Mouse (Mus musculus) thymus, adult 2 months (tissue): ENCODE measurements around the gene Gm17657. TPM values are rescaled to one million over a fixed set of nuclear protein-coding genes. Genes with fewer than 3 reads are reported as not detected.

Experiments
- DNase-seq: peaks from one replicate; pipeline ENCODE4 v3.0.0; 2021
- H3K27ac ChIP-seq: fragments of 200-500 bp; 2 replicates; pipeline ENCODE4 v1.5.1; 2012; ENCODE audit warnings: low read length, control low read depth; ENCODE audit not compliant: control insufficient read depth, insufficient read depth
- H3K27me3 ChIP-seq: fragments of 200-500 bp; 2 replicates; pipeline ENCODE4 v1.6.1; 2012; ENCODE audit warnings: mild to moderate bottlenecking, low read length, moderate library complexity, mixed read lengths; ENCODE audit not compliant: control insufficient read depth, insufficient read depth
- H3K36me3 ChIP-seq: fragments of 200-500 bp; 2 replicates; pipeline ENCODE4 v1.6.1; 2012; ENCODE audit warnings: mild to moderate bottlenecking, low read length, moderate library complexity; ENCODE audit not compliant: control insufficient read depth, insufficient read depth
- H3K4me1 ChIP-seq: fragments of 200-500 bp; replicated peaks from 2 replicates; pipeline ENCODE4 v1.6.1; 2012; ENCODE audit warnings: low read length; ENCODE audit not compliant: control insufficient read depth, insufficient read depth
- H3K4me3 ChIP-seq: fragments of 200-500 bp; 2 replicates; pipeline ENCODE4 v1.5.1; 2012; ENCODE audit warnings: mild to moderate bottlenecking, low read length, control low read depth, moderate library complexity; ENCODE audit not compliant: control insufficient read depth, insufficient read depth
- CTCF ChIP-seq: fragments of 200-500 bp; IDR thresholded peaks from 2 replicates; pipeline ENCODE4 v1.5.1; 2012; ENCODE audit warnings: mild to moderate bottlenecking, control low read depth, low read length, moderate library complexity, borderline replicate concordance; ENCODE audit not compliant: control insufficient read depth, poor library complexity, insufficient read depth; ENCODE audit errors: extremely low read depth
- POLR2A ChIP-seq: fragments of 200-500 bp; IDR thresholded peaks from 2 replicates; pipeline ENCODE4 v1.6.1; 2012; ENCODE audit warnings: mild to moderate bottlenecking, low read length, control low read depth, moderate library complexity; ENCODE audit not compliant: control insufficient read depth, poor library complexity, insufficient read depth; ENCODE audit errors: extremely low read depth
- WGBS: fragments of 180-500 bp; shearing (Covaris S2); methylation state at CpG from one replicate; pipeline ENCODE4 v1.1.7; 2018; 5-methylcytosine and 5-hydroxymethylcytosine counted together
- polyA plus RNA-seq: library from polyadenylated mRNA; depleted of rRNA; stranded (reverse); fragments of >200 nt; gene quantifications from 2 replicates; pipeline ENCODE4 v1.2.3, GENCODE M21; 2012

Gm17657 gene
- polyA plus RNA-seq, 1 experiment = not detected

- no peak for TF ChIP-seq CTCF
- TF ChIP-seq POLR2A = no peak
- no peak overlapping the region for H3K27ac ChIP-seq
- DNase-seq = no peak
- H3K27me3 ChIP-seq = no peaks in the 10 kb centered on the region
- H3K4me1 ChIP-seq = no peaks in the 10 kb centered on the region; the same call in 1 of the 2 replicates
- WGBS = 82% methylated on average over 12 of the region's 12 CpGs
- H3K4me3 ChIP-seq = no peak overlapping the region
- no peaks in the 10 kb centered on the region for H3K36me3 ChIP-seq
Observed at GRCm38 (mm10) chr17:29508927-29509608, 40.4 kb downstream of the Gm17657 start.

GRCm38 (mm10) chr17:29503700-29504099, 45.7 kb downstream of the Gm17657 start:
- DNase-seq = no peak
- H3K4me1 ChIP-seq = peaks cover 21% of the 10 kb centered on the region
- 97% methylated on average over 5 of the region's 5 CpGs for WGBS
- no peak for TF ChIP-seq POLR2A
- no peak for TF ChIP-seq CTCF
- H3K4me3 ChIP-seq = no peak overlapping the region
- no peak overlapping the region for H3K27ac ChIP-seq
- H3K27me3 ChIP-seq = no peaks in the 10 kb centered on the region
- H3K36me3 ChIP-seq = no peaks in the 10 kb centered on the region

- WGBS = 22% methylated on average over 32 of the region's 32 CpGs
- no peak overlapping the region for H3K4me3 ChIP-seq
- H3K36me3 ChIP-seq = no peaks in the 10 kb centered on the region
- H3K4me1 ChIP-seq = peaks cover 24% of the 10 kb centered on the region
- H3K27me3 ChIP-seq = no peaks in the 10 kb centered on the region
- H3K27ac ChIP-seq = no peak overlapping the region; the same call in 1 of the 2 replicates
- TF ChIP-seq POLR2A (no peak), CTCF (no peak)
- no peak for DNase-seq
Observed at GRCm38 (mm10) chr17:29502669-29503665, 46.5 kb downstream of the Gm17657 start.

- Histone ChIP-seq H3K36me3 (no peaks in the 10 kb centered on the region), H3K27ac (no peak overlapping the region), H3K27me3 (no peaks in the 10 kb centered on the region), H3K4me1 (peaks cover 26% of the 10 kb centered on the region), H3K4me3 (no peak overlapping the region)
- WGBS = 81% methylated on average over 7 of the region's 7 CpGs
- no peak for DNase-seq
- TF ChIP-seq CTCF = no peak
- TF ChIP-seq POLR2A = no peak
Observed at GRCm38 (mm10) chr17:29502005-29502668, 47.3 kb downstream of the Gm17657 start.

GRCm38 (mm10) chr17:29500802-29501469, 48.5 kb downstream of the Gm17657 start:
- no peak for DNase-seq
- Histone ChIP-seq H3K27me3 (no peaks in the 10 kb centered on the region), H3K4me3 (no peak overlapping the region), H3K4me1 (peaks cover 32% of the 10 kb centered on the region), H3K27ac (no peak overlapping the region), H3K36me3 (no peaks in the 10 kb centered on the region)
- TF ChIP-seq CTCF (no peak), POLR2A (no peak)
- WGBS = 10% methylated on average over 17 of the region's 17 CpGs
